Mouse (Mus musculus) left cerebral cortex, adult 9 months (tissue): ENCODE data around the gene Gm3183.
"Not testable (repeated sequence)": the region's sequence is repeated elsewhere in the genome, so short reads cannot be mapped to it uniquely, and the experiment has no call there.

ENCODE experiments used
- DNase-seq, 2 experiments: peaks; one replicate each; pipeline ENCODE4 v3.0.0; 2022; ENCODE audit warnings: low spot score in 2 of 2

Gm3183 gene

DNA sequence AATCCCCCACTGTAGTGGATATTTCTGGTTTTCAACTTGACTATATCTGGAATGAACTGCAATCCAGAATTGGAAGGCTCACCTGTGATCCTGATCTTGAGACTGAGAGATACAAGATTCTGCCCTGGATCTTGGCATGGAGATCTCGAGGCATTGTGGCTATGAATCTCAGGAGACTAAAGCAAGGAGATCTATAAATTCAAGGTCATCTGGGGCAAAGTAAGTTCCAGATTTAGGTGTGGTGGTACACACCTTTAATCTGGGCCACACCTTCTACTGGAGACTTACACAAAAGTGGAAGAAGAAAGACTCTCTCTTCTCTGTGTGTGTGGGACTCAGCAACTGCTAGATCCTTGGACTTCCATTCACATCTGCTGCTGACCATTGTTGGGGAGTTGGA is at the start of gene Gm3183:
Gm3183 (plus strand) TSS at position 301 of the 400 bp plus-strand sequence.
- DNase-seq = not testable (repeated sequence)
